Mouse (Mus musculus): ENCODE data around the gene Rbpjl. TPM values are rescaled to one million over a fixed set of nuclear protein-coding genes. Genes with fewer than 3 reads are reported as not detected.

Gene Rbpjl
- polyA plus RNA-seq, 1 experiment from 2014 or later: 4.9 TPM

GRCm38 (mm10) chr2:164421979-164422378, 19.0 kb downstream of the Rbpjl start:
- DNase-seq (no peak), ATAC-seq (ENCODE audit: insufficient read depth) (no peak)
- no peak overlapping the region for H3K9ac ChIP-seq
- TF ChIP-seq CTCF (IDR thresholded peaks at IDR 0.05; ENCODE audit: low read depth): no peak
- H3K27me3 ChIP-seq (ENCODE audit: insufficient read depth, low read length): no peaks in the 10 kb centered on the region
- no peaks in the 10 kb centered on the region for H3K9me3 ChIP-seq (ENCODE audit: low read depth, low read length)
- no peaks in the 10 kb centered on the region for H3K4me1 ChIP-seq (ENCODE audit: insufficient read depth)
- WGBS: 87% methylated on average over 8 of the region's 8 CpGs
- peaks cover 28% of the 10 kb centered on the region for H3K36me3 ChIP-seq (ENCODE audit: insufficient read depth)
- no peak overlapping the region for H3K27ac ChIP-seq (ENCODE audit: low read depth)
- no peak overlapping the region for H3K4me2 ChIP-seq
- no peak overlapping the region for H3K4me3 ChIP-seq (ENCODE audit: low read depth, low read length)

GRCm38 (mm10) chr2:164422675-164423393, 19.9 kb downstream of the Rbpjl start:
- WGBS: 83% methylated on average over 15 of the region's 15 CpGs

GRCm38 (mm10) chr2:164423464-164423863, 20.5 kb downstream of the Rbpjl start:
- no peak for ATAC-seq (ENCODE audit: insufficient read depth)
- H3K9me3 ChIP-seq (ENCODE audit: low read depth, low read length): no peaks in the 10 kb centered on the region
- H3K4me2 ChIP-seq: no peak overlapping the region
- 77% methylated on average over 11 of the region's 11 CpGs for WGBS
- no peak overlapping the region for H3K27ac ChIP-seq (ENCODE audit: low read depth)
- H3K9ac ChIP-seq: no peak overlapping the region
- H3K4me1 ChIP-seq (ENCODE audit: insufficient read depth): no peaks in the 10 kb centered on the region
- no peak overlapping the region for H3K4me3 ChIP-seq (ENCODE audit: low read depth, low read length)
- DNase-seq: no peak
- H3K36me3 ChIP-seq (ENCODE audit: insufficient read depth): peaks cover 41% of the 10 kb centered on the region
- H3K27me3 ChIP-seq (ENCODE audit: insufficient read depth, low read length): no peaks in the 10 kb centered on the region
- no peak for TF ChIP-seq CTCF (IDR thresholded peaks at IDR 0.05; ENCODE audit: low read depth)

More at GRCm38 (mm10) chr2:164422675-164423393, 19.9 kb downstream of the Rbpjl start:
- Histone ChIP-seq H3K27ac (ENCODE audit: low read depth) (no peak overlapping the region), H3K27me3 (ENCODE audit: insufficient read depth, low read length) (no peaks in the 10 kb centered on the region), H3K9me3 (ENCODE audit: low read depth, low read length) (no peaks in the 10 kb centered on the region), H3K36me3 (ENCODE audit: insufficient read depth) (peaks cover 35% of the 10 kb centered on the region), H3K4me1 (ENCODE audit: insufficient read depth) (no peaks in the 10 kb centered on the region), H3K4me3 (ENCODE audit: low read depth, low read length) (no peak overlapping the region), H3K4me2 (no peak overlapping the region), H3K9ac (no peak overlapping the region)
- ATAC-seq (ENCODE audit: insufficient read depth): no peak
- DNase-seq: no peak
- TF ChIP-seq CTCF (IDR thresholded peaks at IDR 0.05; ENCODE audit: low read depth): no peak

- Histone ChIP-seq H3K9me3 (ENCODE audit: low read depth, low read length) (no peaks in the 10 kb centered on the region), H3K27ac (ENCODE audit: low read depth) (no peak overlapping the region), H3K9ac (no peak overlapping the region), H3K4me3 (ENCODE audit: low read depth, low read length) (no peak overlapping the region), H3K4me1 (ENCODE audit: insufficient read depth) (no peaks in the 10 kb centered on the region), H3K4me2 (no peak overlapping the region), H3K27me3 (ENCODE audit: insufficient read depth, low read length) (no peaks in the 10 kb centered on the region), H3K36me3 (ENCODE audit: insufficient read depth) (peaks cover 51% of the 10 kb centered on the region)
- TF ChIP-seq CTCF (IDR thresholded peaks at IDR 0.05; ENCODE audit: low read depth): no peak
- DNase-seq: no peak
- no peak for ATAC-seq (ENCODE audit: insufficient read depth)
- 82% methylated on average over 8 of the region's 8 CpGs for WGBS
These were observed 21.5 kb downstream of the Rbpjl start for GRCm38 (mm10) chr2:164424406-164424805.

GRCm38 (mm10) chr2:164425401-164425800, 22.5 kb downstream of the Rbpjl start:
- DNase-seq (no peak), ATAC-seq (ENCODE audit: insufficient read depth) (no peak)
- no peaks in the 10 kb centered on the region for H3K9me3 ChIP-seq (ENCODE audit: low read depth, low read length)
- 70% methylated on average over 5 of the region's 5 CpGs for WGBS
- H3K27me3 ChIP-seq (ENCODE audit: insufficient read depth, low read length): no peaks in the 10 kb centered on the region
- H3K4me1 ChIP-seq (ENCODE audit: insufficient read depth): peaks cover 2% of the 10 kb centered on the region; the same call in 1 of the 2 replicates
- H3K9ac ChIP-seq: no peak overlapping the region
- no peak overlapping the region for H3K4me3 ChIP-seq (ENCODE audit: low read depth, low read length)
- H3K36me3 ChIP-seq (ENCODE audit: insufficient read depth): peaks cover 51% of the 10 kb centered on the region
- no peak overlapping the region for H3K4me2 ChIP-seq
- H3K27ac ChIP-seq (ENCODE audit: low read depth): no peak overlapping the region
- no peak for TF ChIP-seq CTCF (IDR thresholded peaks at IDR 0.05; ENCODE audit: low read depth)

GRCm38 (mm10) chr2:164426121-164426520, 23.2 kb downstream of the Rbpjl start:
- no peak for DNase-seq
- Histone ChIP-seq H3K4me2 (no peak overlapping the region), H3K9ac (no peak overlapping the region), H3K4me3 (ENCODE audit: low read depth, low read length) (no peak overlapping the region), H3K4me1 (ENCODE audit: insufficient read depth) (peaks cover 8% of the 10 kb centered on the region; the same call in 1 of the 2 replicates), H3K27me3 (ENCODE audit: insufficient read depth, low read length) (no peaks in the 10 kb centered on the region), H3K36me3 (ENCODE audit: insufficient read depth) (peaks cover 51% of the 10 kb centered on the region), H3K27ac (ENCODE audit: low read depth) (no peak overlapping the region), H3K9me3 (ENCODE audit: low read depth, low read length) (no peaks in the 10 kb centered on the region)
- no peak for TF ChIP-seq CTCF (IDR thresholded peaks at IDR 0.05; ENCODE audit: low read depth)
- WGBS: 20% methylated on average over 12 of the region's 12 CpGs
- ATAC-seq (ENCODE audit: insufficient read depth): peak; percentile 53; the same call in 1 of the 2 replicates

- 79% methylated on average over 5 of the region's 5 CpGs for WGBS
- ATAC-seq (ENCODE audit: insufficient read depth): no peak
- H3K9me3 ChIP-seq (ENCODE audit: low read depth, low read length): no peaks in the 10 kb centered on the region
- no peak for TF ChIP-seq CTCF (IDR thresholded peaks at IDR 0.05; ENCODE audit: low read depth)
- DNase-seq: no peak
- H3K4me1 ChIP-seq (ENCODE audit: insufficient read depth): peaks cover 13% of the 10 kb centered on the region
- H3K9ac ChIP-seq: no peak overlapping the region
- H3K36me3 ChIP-seq (ENCODE audit: insufficient read depth): peaks cover 51% of the 10 kb centered on the region
- H3K27ac ChIP-seq (ENCODE audit: low read depth): no peak overlapping the region
- H3K4me3 ChIP-seq (ENCODE audit: low read depth, low read length): no peak overlapping the region
- no peaks in the 10 kb centered on the region for H3K27me3 ChIP-seq (ENCODE audit: insufficient read depth, low read length)
- no peak overlapping the region for H3K4me2 ChIP-seq
These were observed 24.0 kb downstream of the Rbpjl start for GRCm38 (mm10) chr2:164426952-164427351.
